ENCODE assay signal across 18 mouse cellular contexts in the genomic region with DNA sequence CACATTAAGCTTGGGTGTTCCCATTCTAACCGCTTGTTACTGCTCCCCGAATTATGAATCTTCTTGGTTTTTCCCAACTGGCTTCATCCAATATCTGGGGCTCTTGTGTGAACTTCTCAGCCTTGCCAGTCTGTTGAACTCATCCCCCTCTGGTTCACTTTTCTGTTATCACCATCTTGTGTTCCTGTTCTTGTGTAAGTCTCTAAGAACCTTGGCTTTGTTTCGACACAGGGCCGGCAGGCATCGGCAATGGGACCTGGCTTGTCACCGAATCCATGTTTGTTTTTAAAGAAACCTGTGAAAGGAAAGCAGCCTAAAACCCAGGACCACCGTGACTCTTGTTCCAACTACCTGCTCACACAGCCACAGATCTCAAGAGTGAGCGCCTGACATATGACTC.
"Had no signal": no experiment of that assay in that cellular context is flagged by ENCODE, and none has a peak within 500 bp of the region (broad histone marks: within the 10 kb centered on the region; RNA-seq: fewer than 3 reads in every experiment).

No protein-coding gene starts in this region.

- DNase-seq: cerebellum, adult 2 months; cerebellum, adult 8-10 months; cerebellum, adult 9-10 months; cerebellum, adult 9-11 months; cerebellum, postnatal 10 days; cerebellum, postnatal 14 days; cerebellum, postnatal 25 days; cerebellum, postnatal 36 days; embryo, embryonic 11 days; forebrain, postnatal 0 days; gastrocnemius, adult 2 months; gastrocnemius, postnatal 10 days; gastrocnemius, postnatal 14 days; gastrocnemius, postnatal 25 days; gastrocnemius, postnatal 36 days; heart, adult 11 months; heart, adult 18-20 months; heart, adult 2 months had no signal
